Mouse (Mus musculus) MN1 (cell line): ENCODE data around the gene Rhog.

Experiments used
- DNase-seq: peaks from one replicate; pipeline ENCODE4 v3.0.0-alpha.2; 2016; ENCODE audit warnings: low spot score

Rhog gene

DNA sequence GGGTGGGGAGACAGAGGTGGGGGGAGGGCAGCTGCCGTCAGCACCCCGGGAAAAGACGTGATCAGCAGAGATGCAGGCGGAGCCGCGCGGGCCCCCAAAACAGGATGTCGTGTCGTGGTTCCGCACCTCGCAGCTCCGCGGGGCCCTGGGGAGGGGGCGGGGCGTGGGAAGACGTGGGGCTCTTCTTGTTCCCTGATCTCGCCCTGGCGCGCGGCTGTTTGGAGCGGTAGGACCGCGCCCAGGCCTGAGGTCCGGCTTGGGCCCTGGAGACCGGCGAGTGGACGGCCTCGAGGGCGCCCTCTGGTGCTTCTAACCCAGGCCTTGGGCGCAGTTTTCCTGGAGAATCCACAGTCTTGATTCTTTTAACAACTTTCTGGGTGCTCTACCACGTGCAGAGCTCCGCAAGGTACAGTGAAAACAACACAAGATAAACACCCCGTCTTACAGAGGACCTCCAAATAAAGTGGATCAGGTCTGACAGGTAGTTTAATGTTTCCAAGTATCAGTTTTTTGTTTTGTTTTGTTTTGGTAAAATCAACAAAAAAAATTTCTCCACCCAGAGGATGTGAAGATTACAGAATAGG, 5.1 kb downstream of the Rhog start:
- peak; percentile 92 for DNase-seq

GRCm38 (mm10) chr7:102249896-102250630, 5.8 kb downstream of the Rhog start:
- DNase-seq: peak; percentile 70

DNA sequence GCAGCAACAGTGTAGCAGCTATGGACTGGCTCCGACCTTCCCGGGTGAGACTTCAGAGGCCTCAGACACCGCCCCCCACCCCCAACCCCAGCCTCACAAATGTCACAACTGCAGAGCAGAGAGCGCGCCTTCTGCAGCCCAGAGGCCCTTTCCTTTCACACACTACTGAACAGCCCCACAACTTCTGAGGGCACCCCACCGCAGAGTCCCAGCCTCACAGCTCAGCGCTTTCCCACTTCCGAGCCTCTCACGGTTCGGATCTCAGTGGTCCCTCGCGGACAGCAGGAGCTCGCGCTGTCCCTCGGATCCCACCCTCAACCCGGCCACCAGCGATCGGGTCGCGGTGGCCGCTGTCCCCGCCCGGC, 6.3 kb downstream of the Rhog start:
- no peak for DNase-seq

- no peak for DNase-seq
Observed at GRCm38 (mm10) chr7:102248691-102249404, 7.0 kb downstream of the Rhog start.

DNA sequence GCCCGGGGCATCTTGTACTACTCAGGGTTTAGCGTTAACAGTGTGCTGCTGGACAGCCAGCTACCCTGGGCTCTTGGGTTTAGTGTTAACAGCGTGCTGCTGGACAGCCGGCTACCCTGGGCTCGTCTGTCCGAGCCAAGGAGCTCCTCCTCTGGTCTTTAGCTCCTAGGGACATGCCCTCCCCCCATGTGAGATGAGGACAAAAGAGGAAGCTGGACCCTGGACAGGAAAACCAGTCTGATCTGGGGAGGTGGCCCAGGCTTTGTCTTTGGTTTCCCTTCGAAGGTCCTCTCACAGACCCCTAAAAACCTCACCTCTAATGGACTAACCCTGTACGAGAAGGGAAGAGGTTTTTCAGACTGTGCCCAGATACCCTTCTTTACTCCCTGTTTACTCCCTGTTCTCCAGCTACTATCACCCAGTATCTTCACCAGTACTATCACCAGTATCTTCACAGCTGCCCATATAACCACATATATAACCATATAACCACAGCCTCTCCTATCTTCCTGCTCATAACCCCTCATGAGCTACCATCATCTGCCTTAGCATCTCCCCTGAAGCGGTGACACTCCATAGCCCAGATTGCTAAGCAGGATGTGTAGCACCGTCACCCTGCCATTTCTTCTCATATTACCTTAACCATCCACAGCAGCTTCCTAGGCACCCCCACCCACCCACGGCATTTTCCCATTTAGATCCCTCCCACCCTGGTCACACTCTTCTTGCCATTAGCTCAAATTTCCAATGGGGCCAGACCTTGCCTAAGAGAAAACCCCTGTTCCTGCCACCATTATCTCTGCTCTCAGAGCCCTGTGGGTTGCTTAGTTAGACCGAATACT, 8.7 kb downstream of the Rhog start:
- no peak for DNase-seq

GRCm38 (mm10) chr7:102246265-102246664, 9.6 kb downstream of the Rhog start:
- DNase-seq: no peak

DNA sequence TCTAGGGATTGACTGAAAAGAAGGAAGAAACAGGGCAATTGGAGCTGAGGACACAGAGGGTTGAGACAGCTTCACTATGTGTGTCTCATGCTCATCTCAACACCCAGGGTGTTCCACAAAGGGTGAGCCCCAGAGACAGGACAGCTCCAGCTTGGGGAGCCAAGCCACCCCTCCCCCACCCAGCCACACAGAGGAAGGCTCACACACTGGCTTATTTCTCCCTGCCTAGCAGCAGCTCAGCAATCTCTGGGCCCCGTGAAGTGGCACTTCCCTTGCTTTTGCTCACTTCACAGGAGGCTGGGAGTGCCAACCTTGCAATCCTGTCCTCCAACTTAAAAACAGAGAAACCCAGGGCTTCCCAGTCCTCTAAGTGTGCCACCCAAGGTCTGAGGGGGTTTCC, 10.1 kb downstream of the Rhog start:
- no peak for DNase-seq

DNA sequence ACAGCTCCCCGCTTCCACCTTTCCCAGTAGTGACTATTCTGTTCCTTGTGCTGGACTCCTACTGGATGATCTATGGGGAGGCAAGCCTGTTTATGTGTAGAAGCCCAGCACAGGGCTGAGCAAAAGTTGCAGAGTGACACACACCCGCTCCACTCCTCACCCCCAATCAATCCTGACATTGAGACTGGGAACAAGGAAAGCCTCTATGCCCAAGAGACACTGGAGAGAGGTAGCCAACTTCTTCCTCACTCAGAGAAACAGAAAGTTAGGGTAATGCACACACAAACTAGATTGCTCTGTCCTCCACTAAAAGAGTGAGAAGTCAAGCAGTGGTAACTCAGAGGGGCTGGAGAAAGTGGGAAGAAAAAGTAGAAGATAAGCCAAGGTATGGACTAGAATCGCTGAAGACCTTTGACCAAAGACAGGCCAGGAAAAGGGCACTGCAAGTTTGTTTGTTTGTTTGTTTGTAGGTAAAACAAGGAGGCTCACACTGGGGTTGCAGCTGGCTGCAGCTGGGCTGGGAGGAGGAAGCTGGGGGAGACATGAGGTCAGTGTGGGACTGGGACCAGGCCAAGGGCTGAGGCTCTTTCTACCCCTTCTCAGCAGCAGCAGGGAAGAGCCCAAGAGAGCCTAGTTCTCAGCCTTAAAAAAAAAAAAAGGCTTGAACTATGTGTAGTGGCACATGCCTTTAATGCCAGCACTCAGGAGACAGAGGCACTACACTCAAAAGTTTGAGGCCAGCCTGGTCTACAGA, 10.9 kb downstream of the Rhog start:
- DNase-seq: no peak

GRCm38 (mm10) chr7:102243870-102244269, 12.0 kb downstream of the Rhog start:
- no peak for DNase-seq

- DNase-seq: no peak
Observed at GRCm38 (mm10) chr7:102242917-102243316, 12.9 kb downstream of the Rhog start.

- no peak for DNase-seq
Observed at GRCm38 (mm10) chr7:102242371-102242770, 13.5 kb downstream of the Rhog start.

GRCm38 (mm10) chr7:102239591-102239990, 16.3 kb downstream of the Rhog start:
- DNase-seq: no peak

DNA sequence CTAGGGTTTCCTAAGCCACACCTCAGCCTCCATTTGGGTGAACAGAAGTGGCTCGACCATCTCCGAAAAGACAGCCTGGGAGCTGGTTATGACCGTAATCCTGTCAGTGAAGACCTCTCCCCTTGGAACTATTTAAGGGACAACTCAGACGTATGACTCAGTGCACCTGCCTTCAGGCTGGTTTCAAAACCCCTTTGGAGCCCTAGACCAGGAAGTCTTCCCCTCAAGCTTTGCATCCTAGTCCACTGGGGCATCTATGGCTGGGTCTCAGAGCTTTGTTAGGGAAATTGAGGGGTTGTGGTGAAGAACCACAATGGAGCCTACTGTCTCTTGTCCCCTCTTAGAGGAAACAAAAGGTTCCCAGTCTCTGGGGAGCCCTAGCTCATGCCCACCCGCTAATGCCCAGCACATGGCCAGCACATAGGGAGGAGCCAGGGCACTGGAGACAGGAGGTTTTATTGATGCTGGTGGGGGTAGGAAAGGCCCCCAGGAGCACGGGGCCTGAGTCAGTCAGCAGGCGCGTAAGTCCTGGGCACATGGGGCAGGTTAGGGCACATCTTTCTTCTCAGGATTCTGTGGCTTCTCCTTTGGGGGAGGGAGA, 17.1 kb downstream of the Rhog start:
- no peak for DNase-seq

- DNase-seq: no peak
Observed at GRCm38 (mm10) chr7:102233059-102233458, 22.8 kb downstream of the Rhog start.

- DNase-seq: no peak
Observed at GRCm38 (mm10) chr7:102229814-102230213, 26.0 kb downstream of the Rhog start.

DNA sequence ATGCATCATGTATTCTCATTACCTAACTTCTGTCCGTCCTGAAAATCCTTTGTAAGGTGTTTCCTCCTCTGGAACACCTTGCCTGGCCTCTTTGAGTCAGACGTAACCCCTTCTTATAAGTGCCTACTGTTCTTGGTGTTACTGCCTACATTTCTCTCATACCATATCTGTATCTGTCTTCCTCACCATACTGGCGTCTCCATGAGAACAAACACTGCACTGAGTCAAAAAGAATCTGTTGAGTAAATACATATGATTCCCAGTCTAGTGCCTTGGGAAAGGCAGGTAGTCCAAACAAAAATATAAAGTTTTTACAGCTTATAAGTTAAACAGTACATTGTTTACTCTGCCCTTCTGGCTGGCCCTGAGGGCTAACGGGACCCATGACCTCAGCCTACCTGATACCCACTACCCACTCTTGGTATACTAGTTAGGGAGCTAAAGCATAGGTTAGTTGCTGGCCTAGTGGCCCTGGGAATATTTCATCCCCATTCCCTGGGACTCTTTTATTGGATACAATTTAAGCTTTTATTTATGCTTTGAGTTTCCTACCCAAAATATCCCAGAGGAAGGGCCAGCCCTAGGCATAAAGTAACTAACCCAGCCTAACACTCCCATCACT, 27.7 kb downstream of the Rhog start:
- DNase-seq: no peak

DNA sequence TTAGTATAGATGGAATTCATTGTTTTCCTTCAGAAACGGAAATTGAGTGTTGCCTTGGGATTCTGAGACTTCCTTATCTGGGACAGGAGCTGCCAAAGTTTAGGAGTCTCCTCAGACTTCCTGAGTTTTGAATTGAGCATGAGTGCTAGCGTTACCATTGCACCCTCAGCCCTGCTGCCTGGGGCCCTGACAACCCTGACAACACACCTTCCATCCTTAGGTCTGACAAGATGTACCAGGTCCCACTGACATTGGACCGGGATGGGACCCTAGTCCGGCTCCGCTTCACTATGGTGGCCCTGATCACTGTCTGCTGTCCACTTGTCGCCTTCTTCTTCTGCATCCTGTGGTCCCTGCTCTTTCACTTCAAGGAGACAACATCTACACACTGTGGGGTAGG, 29.8 kb downstream of the Rhog start:
- DNase-seq: no peak

DNA sequence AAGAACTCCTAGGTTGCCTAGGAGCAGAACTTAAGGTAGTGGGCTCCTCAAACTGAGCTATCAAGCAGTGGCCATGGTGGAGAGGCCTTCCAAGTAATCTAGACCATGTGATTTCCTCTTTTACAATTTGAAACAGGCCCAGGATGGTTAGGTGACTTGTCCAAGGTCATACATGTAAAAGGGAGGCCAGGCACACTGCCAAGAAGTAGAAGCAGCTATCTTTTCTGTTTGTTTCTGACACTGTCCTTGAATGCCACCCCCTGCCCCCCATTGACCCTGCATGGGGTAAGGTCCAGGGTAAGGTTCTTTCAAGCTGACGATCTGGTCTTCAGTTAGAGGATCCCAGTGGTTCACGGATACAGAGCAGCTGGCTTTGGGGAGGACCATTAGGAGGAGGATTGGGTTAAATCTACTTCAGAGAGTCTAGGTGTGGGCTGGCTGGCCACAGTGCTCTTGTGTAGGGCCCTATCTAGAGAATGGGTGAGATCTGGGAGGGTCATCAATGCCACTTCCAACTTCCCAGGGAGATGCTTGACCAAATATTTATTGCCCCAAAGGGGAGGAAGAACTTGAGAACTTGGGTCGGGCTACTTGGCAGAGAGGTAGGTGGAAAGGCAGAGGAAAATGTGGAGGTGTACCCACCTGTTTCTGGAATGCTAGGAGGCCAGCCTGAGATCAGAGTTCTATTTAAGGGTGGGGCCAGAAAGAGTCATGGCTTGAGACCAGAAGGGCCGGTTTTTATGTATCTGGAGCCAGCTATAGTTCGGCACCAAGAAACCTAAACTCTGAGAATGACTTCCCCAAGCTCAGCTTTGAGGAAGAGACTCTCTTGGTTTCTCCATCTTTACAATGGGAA, 31.7 kb downstream of the Rhog start:
- DNase-seq: no peak

DNA sequence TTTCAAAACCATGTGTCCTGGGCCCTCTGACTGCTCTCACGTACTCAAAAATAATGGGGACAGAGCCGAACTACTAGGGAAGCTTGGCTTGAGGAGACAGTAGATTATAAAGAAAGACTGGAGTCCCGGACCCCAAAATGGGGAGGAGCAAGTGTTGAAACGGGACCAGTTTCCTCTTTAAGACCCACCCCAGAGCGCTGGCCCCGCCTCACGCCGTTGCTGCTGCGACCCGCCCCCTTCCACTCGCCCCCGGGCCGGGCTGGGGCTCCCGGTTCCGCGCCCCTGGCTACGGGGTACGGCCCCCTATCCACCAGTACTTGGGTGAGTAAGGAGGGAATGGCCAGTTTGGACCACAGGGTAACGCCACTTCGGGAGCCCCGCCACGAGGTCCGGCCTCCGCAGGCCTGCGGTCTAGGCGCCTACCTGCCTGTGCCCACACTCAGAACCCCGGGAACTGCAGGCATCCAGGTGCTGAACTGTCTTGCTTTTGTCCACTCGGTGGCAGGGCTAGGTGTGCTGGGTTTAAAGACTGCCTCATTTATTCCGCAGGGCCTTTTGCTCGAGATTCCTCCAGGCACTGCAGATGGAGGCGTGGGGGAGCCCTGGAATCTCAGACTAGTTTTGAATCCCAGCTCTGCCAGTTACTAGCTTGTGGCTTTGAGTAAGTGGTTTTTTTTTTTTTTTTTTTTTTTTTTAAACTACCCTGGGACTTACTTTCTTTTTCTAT, 32.9 kb downstream of the Rhog start:
- DNase-seq: no peak
